Mouse (Mus musculus) olfactory bulb, adult 2 months (tissue): ENCODE data around the gene Zfp612. TPM values are rescaled to one million over a fixed set of nuclear protein-coding genes. Genes with fewer than 3 reads are reported as not detected.

Experiments
- H3K27ac ChIP-seq: fragments of 200-500 bp; 2 replicates; pipeline ENCODE4 v1.5.1; 2012; ENCODE audit warnings: low read depth, low read length; ENCODE audit not compliant: insufficient read depth
- H3K4me1 ChIP-seq: fragments of 200-500 bp; 2 replicates; pipeline ENCODE4 v1.6.1; 2012; ENCODE audit warnings: low read length; ENCODE audit not compliant: control insufficient read depth, insufficient read depth
- H3K4me3 ChIP-seq: fragments of 200-500 bp; 2 replicates; pipeline ENCODE4 v1.5.1; 2012; ENCODE audit warnings: mild to moderate bottlenecking, low read depth, low read length, moderate library complexity; ENCODE audit not compliant: insufficient read depth
- CTCF ChIP-seq: fragments of 200-500 bp; IDR thresholded peaks from 2 replicates; pipeline ENCODE4 v1.5.1; 2012; ENCODE audit warnings: low read depth, mild to moderate bottlenecking, low read length, moderate library complexity; ENCODE audit not compliant: insufficient read depth
- POLR2A ChIP-seq: fragments of 200-500 bp; IDR thresholded peaks from 2 replicates; pipeline ENCODE4 v1.6.1; 2012; ENCODE audit warnings: mild to moderate bottlenecking, low read depth, low read length, moderate library complexity; ENCODE audit not compliant: insufficient read depth
- WGBS: fragments of 180-500 bp; shearing (Covaris S2); methylation state at CpG from one replicate; pipeline ENCODE4 v1.1.7; 2018; 5-methylcytosine and 5-hydroxymethylcytosine counted together
- polyA plus RNA-seq: library from polyadenylated mRNA; stranded (reverse); fragments of >200 nt; gene quantifications from 2 replicates; pipeline ENCODE4 v1.2.4, GENCODE M21; 2012; ENCODE audit warnings: low replicate concordance; ENCODE audit not compliant: missing spikeins, insufficient read depth, insufficient read length

The Zfp612 gene
- polyA plus RNA-seq, 1 experiment, result not detected

DNA sequence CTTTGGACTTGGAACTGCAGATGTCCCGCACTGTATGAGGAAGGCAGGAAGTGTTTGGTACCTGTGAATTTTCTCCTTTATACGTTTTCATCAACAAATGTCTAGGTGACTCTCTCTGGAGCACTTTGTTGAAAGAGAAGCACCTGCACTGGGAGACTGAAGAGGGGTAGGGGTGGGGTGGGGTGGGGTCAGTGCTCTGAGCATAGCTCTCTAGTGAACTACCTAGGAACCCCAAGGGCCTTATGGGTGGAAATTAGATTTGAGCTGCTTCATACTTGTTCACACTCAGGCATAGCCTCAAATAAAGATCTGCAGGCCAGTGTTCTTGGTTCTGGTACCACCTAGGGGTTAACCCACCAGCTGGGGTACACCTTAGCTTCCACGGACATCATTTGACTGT is 23.1 kb downstream of the Zfp612 start, which contains the start of gene Gm17720:
TSS of gene Gm17720 (minus strand) at position 101 of the 400 bp plus-strand sequence.
- Histone ChIP-seq H3K27ac (no peak within 1 kb of the TSS), H3K4me3 (no peak within 1 kb of the TSS), H3K4me1 (no peaks in the 10 kb centered on the region)
- 93% methylated on average over 3 of the region's 3 CpGs for WGBS
- TF ChIP-seq POLR2A (no peak), CTCF (no peak)

DNA sequence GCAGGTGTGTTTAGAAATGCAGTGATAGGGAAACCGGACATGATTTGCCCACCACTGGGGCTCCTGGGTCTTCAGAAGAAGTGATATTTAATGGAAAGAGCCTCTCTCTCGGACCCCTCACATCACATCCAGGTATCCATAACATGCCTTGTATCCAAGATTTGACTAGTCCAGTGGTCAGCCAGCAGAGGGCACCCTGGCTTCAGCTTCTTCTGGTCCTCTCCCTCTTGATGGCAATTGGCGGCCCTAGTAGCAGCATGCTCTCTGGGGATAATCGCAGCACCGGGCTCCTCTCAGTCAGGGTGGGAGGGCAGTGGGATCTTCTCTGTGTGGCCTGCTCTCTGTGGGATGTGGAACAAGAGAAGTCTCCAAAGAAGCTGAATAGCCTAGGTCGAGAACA is 40.2 kb downstream of the Zfp612 start:
- TF ChIP-seq CTCF, result peak; percentile 24; the same call in 1 of the 2 replicates
- no peak for TF ChIP-seq POLR2A
- WGBS, result 45% methylated on average over 6 of the region's 6 CpGs
- no peak overlapping the region for H3K27ac ChIP-seq
- no peaks in the 10 kb centered on the region for H3K4me1 ChIP-seq
- H3K4me3 ChIP-seq, result no peak overlapping the region

- Histone ChIP-seq H3K27ac (no peak overlapping the region), H3K4me3 (peak overlapping the region; percentile 27; the same call in 1 of the 2 replicates), H3K4me1 (no peaks in the 10 kb centered on the region)
- WGBS, result 17% methylated on average over 13 of the region's 13 CpGs
- TF ChIP-seq CTCF (peak; percentile 80), POLR2A (no peak)
These were observed 51.0 kb downstream of the Zfp612 start for GRCm38 (mm10) chr8:110130537-110130936.

- WGBS, result 82% methylated on average over 8 of the region's 8 CpGs
- TF ChIP-seq POLR2A (no peak), CTCF (no peak)
- Histone ChIP-seq H3K4me3 (no peak overlapping the region), H3K27ac (no peak overlapping the region), H3K4me1 (no peaks in the 10 kb centered on the region)
These were observed 54.7 kb downstream of the Zfp612 start for GRCm38 (mm10) chr8:110134236-110134635.

- Histone ChIP-seq H3K27ac (no peak overlapping the region), H3K4me3 (no peak overlapping the region), H3K4me1 (no peaks in the 10 kb centered on the region)
- TF ChIP-seq CTCF, result no peak
- no peak for TF ChIP-seq POLR2A
- WGBS, result 54% methylated on average over 7 of the region's 7 CpGs
These were observed 56.0 kb downstream of the Zfp612 start for GRCm38 (mm10) chr8:110135515-110135914.

GRCm38 (mm10) chr8:110140156-110140555 is 60.6 kb downstream of the Zfp612 start:
- 76% methylated on average over 3 of the region's 3 CpGs for WGBS
- H3K4me1 ChIP-seq, result no peaks in the 10 kb centered on the region
- no peak overlapping the region for H3K4me3 ChIP-seq
- no peak overlapping the region for H3K27ac ChIP-seq
- TF ChIP-seq POLR2A, result no peak
- no peak for TF ChIP-seq CTCF

GRCm38 (mm10) chr8:110140770-110141169 is 61.2 kb downstream of the Zfp612 start:
- WGBS, result 75% methylated on average over 4 of the region's 4 CpGs
- Histone ChIP-seq H3K4me1 (no peaks in the 10 kb centered on the region), H3K27ac (no peak overlapping the region), H3K4me3 (no peak overlapping the region)
- no peak for TF ChIP-seq CTCF
- no peak for TF ChIP-seq POLR2A

Other genes starting within 250 kb of the Zfp612 start
- not detected in 2 replicates for gene Phlpp2, start 211.2 kb upstream of the Zfp612 start, polyA plus RNA-seq
- gene Marveld3, start 117.5 kb upstream of the Zfp612 start, polyA plus RNA-seq, result not detected in 2 replicates
- gene Tat, start 89.3 kb upstream of the Zfp612 start, polyA plus RNA-seq, result not detected in 2 replicates
- gene Chst4, start 40.0 kb upstream of the Zfp612 start, polyA plus RNA-seq, result not detected in 2 replicates
- gene Gm21964, start 21.5 kb downstream of the Zfp612 start, polyA plus RNA-seq, result not detected in 2 replicates
- not detected in 2 replicates for gene Gm17720, start 23.0 kb downstream of the Zfp612 start, polyA plus RNA-seq
- not detected in 2 replicates for gene Calb2, start 88.5 kb downstream of the Zfp612 start, polyA plus RNA-seq
- not detected in 2 replicates for gene Cmtr2, start 135.9 kb downstream of the Zfp612 start, polyA plus RNA-seq
- not detected in 2 replicates for gene Hydin, start 187.2 kb downstream of the Zfp612 start, polyA plus RNA-seq